Mouse (Mus musculus) lung, embryonic 14.5 days (tissue): ENCODE results near the gene Aldh3b1. TPM values are rescaled to one million over a fixed set of nuclear protein-coding genes. Genes with fewer than 3 reads are reported as not detected.
"Not testable (repeated sequence)": the region's sequence is repeated elsewhere in the genome, so short reads cannot be mapped to it uniquely, and the experiment has no call there.

Experiments used
- ATAC-seq: fragments of 200-750 bp; cut with Nextera tagmentation; 2 replicates; pipeline ENCODE4 v1.8.0; 2017; ENCODE audit warnings: mild to moderate bottlenecking, moderate TSS enrichment, moderate library complexity; ENCODE audit not compliant: insufficient read depth
- DNase-seq: peaks from one replicate; pipeline ENCODE4 v3.0.0-alpha.2; 2015
- H3K27ac ChIP-seq: fragments of 300-500 bp; sonication (generic); 2 replicates; pipeline ENCODE4 v1.5.1; 2014; ENCODE audit warnings: low read depth, mild to moderate bottlenecking, moderate library complexity
- H3K27me3 ChIP-seq: fragments of 300-500 bp; sonication (generic); 2 replicates; pipeline ENCODE4 v1.6.1; 2014; ENCODE audit warnings: low read length, control low read depth; ENCODE audit not compliant: insufficient read depth
- H3K36me3 ChIP-seq: fragments of 300-500 bp; sonication (generic); 2 replicates; pipeline ENCODE4 v1.6.1; 2014; ENCODE audit warnings: control low read depth; ENCODE audit not compliant: insufficient read depth
- H3K4me1 ChIP-seq: fragments of 300-500 bp; sonication (generic); 2 replicates; pipeline ENCODE4 v1.6.1; 2014; ENCODE audit warnings: antibody characterized with exemption, control low read depth; ENCODE audit not compliant: insufficient read depth
- H3K4me2 ChIP-seq: fragments of 300-500 bp; sonication (generic); 2 replicates; pipeline ENCODE4 v1.6.1; 2014; ENCODE audit warnings: mild to moderate bottlenecking
- H3K4me3 ChIP-seq: fragments of 300-500 bp; sonication (generic); 2 replicates; pipeline ENCODE4 v1.5.1; 2014; ENCODE audit warnings: low read depth, low read length
- H3K9ac ChIP-seq: fragments of 300-500 bp; sonication (generic); 2 replicates; pipeline ENCODE4 v1.6.1; 2014
- H3K9me3 ChIP-seq: fragments of 300-500 bp; sonication (generic); 2 replicates; pipeline ENCODE4 v1.6.1; 2016; ENCODE audit warnings: low read depth, low read length, control low read depth
- CTCF ChIP-seq: IDR thresholded peaks from 2 replicates; pipeline ENCODE4 v1.5.1; 2016; ENCODE audit warnings: antibody characterized with exemption, low read depth
- WGBS: fragments of 180-500 bp; shearing (Covaris S2); extraction: QIAGEN DNeasy Blood & Tissue Kit; methylation state at CpG from one replicate; pipeline ENCODE4 v1.1.7; 2014; 5-methylcytosine and 5-hydroxymethylcytosine counted together
- polyA plus RNA-seq: library from polyadenylated mRNA; unstranded; fragments of >200 nt; fragmentation: Nextera tagmentation; extraction: Ambion mirVana; gene quantifications from 2 replicates; pipeline ENCODE4 v1.2.1, GENCODE M21; 2014

Gene Aldh3b1
- polyA plus RNA-seq: 3.0 and 3.6 TPM in 2 replicates

GRCm38 (mm10) chr19:3929211-3929941 is at the start of gene Aldh3b1:
Gene Aldh3b1 (minus strand): TSS chr19:3929808.
- 32% methylated on average over 12 of the region's 12 CpGs for WGBS
- peak within 1 kb of the TSS; percentile 89 for H3K27ac ChIP-seq
- no peaks in the 10 kb centered on the region for H3K36me3 ChIP-seq
- H3K4me2 ChIP-seq: peak within 1 kb of the TSS; percentile 27; the same call in 1 of the 2 replicates
- TF ChIP-seq CTCF: no peak
- no peaks in the 10 kb centered on the region for H3K9me3 ChIP-seq
- ATAC-seq (peak; percentile 73), DNase-seq (peak; percentile 87)
- H3K4me3 ChIP-seq: no peak within 1 kb of the TSS
- no peaks in the 10 kb centered on the region for H3K27me3 ChIP-seq
- no peak within 1 kb of the TSS for H3K9ac ChIP-seq
- peaks cover 16% of the 10 kb centered on the region for H3K4me1 ChIP-seq

- Histone ChIP-seq H3K27me3 (no peaks in the 10 kb centered on the region), H3K9ac (no peak overlapping the region), H3K4me1 (no peaks in the 10 kb centered on the region), H3K4me2 (no peak overlapping the region), H3K4me3 (no peak overlapping the region), H3K9me3 (no peaks in the 10 kb centered on the region), H3K27ac (no peak overlapping the region), H3K36me3 (no peaks in the 10 kb centered on the region)
- DNase-seq (no peak), ATAC-seq (no peak)
- no peak for TF ChIP-seq CTCF
- WGBS: 48% methylated on average over 2 of the region's 2 CpGs
These were observed 46.3 kb upstream of the Aldh3b1 start for GRCm38 (mm10) chr19:3975866-3976265.

- not testable (repeated sequence) for H3K36me3 ChIP-seq, DNase-seq, H3K9ac ChIP-seq, H3K9me3 ChIP-seq, H3K27me3 ChIP-seq, H3K27ac ChIP-seq, ATAC-seq, H3K4me1 ChIP-seq, H3K4me2 ChIP-seq, H3K4me3 ChIP-seq
- WGBS: 57% methylated on average over 6 of the region's 6 CpGs
These were observed 45.0 kb upstream of the Aldh3b1 start for GRCm38 (mm10) chr19:3974608-3975007.

GRCm38 (mm10) chr19:3972229-3972628 is 42.6 kb upstream of the Aldh3b1 start, which contains the start of gene Aldh3b2:
Gene Aldh3b2 (plus strand): TSS chr19:3972328.
- Histone ChIP-seq H3K36me3 (no peaks in the 10 kb centered on the region), H3K4me3 (no peak within 1 kb of the TSS), H3K27ac (no peak within 1 kb of the TSS), H3K27me3 (no peaks in the 10 kb centered on the region), H3K4me2 (no peak within 1 kb of the TSS), H3K9me3 (no peaks in the 10 kb centered on the region), H3K4me1 (no peaks in the 10 kb centered on the region), H3K9ac (no peak within 1 kb of the TSS)
- WGBS: 24% methylated on average over 9 of the region's 9 CpGs
- TF ChIP-seq CTCF: no peak
- DNase-seq (peak; percentile 38), ATAC-seq (no peak)

- no peak for TF ChIP-seq CTCF
- 36% methylated on average over 3 of the region's 3 CpGs for WGBS
- Histone ChIP-seq H3K4me2 (no peak overlapping the region), H3K4me1 (no peaks in the 10 kb centered on the region), H3K36me3 (no peaks in the 10 kb centered on the region), H3K9me3 (no peaks in the 10 kb centered on the region), H3K27me3 (no peaks in the 10 kb centered on the region), H3K27ac (no peak overlapping the region), H3K9ac (no peak overlapping the region), H3K4me3 (no peak overlapping the region)
- ATAC-seq (no peak), DNase-seq (no peak)
These were observed 37.6 kb upstream of the Aldh3b1 start for GRCm38 (mm10) chr19:3967258-3967657.

GRCm38 (mm10) chr19:3966330-3967075 is 36.9 kb upstream of the Aldh3b1 start:
- Histone ChIP-seq H3K27ac (no peak overlapping the region), H3K4me2 (no peak overlapping the region), H3K4me1 (no peaks in the 10 kb centered on the region), H3K9ac (no peak overlapping the region), H3K27me3 (no peaks in the 10 kb centered on the region), H3K4me3 (no peak overlapping the region), H3K9me3 (no peaks in the 10 kb centered on the region), H3K36me3 (no peaks in the 10 kb centered on the region)
- WGBS: 61% methylated on average over 11 of the region's 11 CpGs
- no peak for ATAC-seq
- peak; percentile 53 for TF ChIP-seq CTCF
- no peak for DNase-seq

GRCm38 (mm10) chr19:3964030-3964429 is 34.4 kb upstream of the Aldh3b1 start:
- H3K9me3 ChIP-seq: no peaks in the 10 kb centered on the region
- WGBS: 63% methylated on average over 4 of the region's 4 CpGs

More at GRCm38 (mm10) chr19:3964030-3964429, 34.4 kb upstream of the Aldh3b1 start:
- no peak overlapping the region for H3K4me2 ChIP-seq
- no peak overlapping the region for H3K9ac ChIP-seq
- no peaks in the 10 kb centered on the region for H3K36me3 ChIP-seq
- H3K27ac ChIP-seq: no peak overlapping the region
- H3K4me1 ChIP-seq: no peaks in the 10 kb centered on the region
- no peak for TF ChIP-seq CTCF
- no peaks in the 10 kb centered on the region for H3K27me3 ChIP-seq
- no peak for ATAC-seq
- no peak overlapping the region for H3K4me3 ChIP-seq
- DNase-seq: no peak
